Mouse (Mus musculus): ENCODE results near the gene Speer3.
"Not testable (repeated sequence)": the region's sequence is repeated elsewhere in the genome, so short reads cannot be mapped to it uniquely, and the experiment has no call there.

Gene Speer3

DNA sequence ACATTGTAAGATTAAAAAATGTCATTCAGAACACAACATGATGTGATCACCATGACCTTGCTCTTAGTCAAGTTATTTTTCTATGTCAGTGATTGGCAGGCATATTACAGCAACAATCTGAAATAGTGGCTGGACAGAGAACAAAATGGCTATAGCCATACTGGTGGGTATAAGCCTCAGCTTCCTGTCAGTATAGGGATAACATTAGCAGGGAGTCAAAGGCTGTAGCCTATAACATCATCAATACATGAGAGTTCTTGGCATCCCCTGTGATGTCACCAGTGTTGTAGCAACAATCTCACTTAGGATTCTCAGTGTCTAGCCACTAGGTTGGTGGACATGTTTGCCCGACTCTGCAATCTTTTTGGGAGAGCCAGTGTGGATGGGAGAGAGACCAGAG is at the start of gene Speer3:
TSS of gene Speer3 (plus strand) at position 301 of the 400 bp plus-strand sequence.
- ATAC-seq (ENCODE audit: low TSS enrichment), result no peak

GRCm38 (mm10) chr5:13810496-13810895 is 19.1 kb downstream of the Speer3 start:
- ATAC-seq (ENCODE audit: low TSS enrichment), result not testable (repeated sequence)

- no peak for ATAC-seq (ENCODE audit: low TSS enrichment)
These were observed 33.7 kb downstream of the Speer3 start for GRCm38 (mm10) chr5:13825108-13825507.

DNA sequence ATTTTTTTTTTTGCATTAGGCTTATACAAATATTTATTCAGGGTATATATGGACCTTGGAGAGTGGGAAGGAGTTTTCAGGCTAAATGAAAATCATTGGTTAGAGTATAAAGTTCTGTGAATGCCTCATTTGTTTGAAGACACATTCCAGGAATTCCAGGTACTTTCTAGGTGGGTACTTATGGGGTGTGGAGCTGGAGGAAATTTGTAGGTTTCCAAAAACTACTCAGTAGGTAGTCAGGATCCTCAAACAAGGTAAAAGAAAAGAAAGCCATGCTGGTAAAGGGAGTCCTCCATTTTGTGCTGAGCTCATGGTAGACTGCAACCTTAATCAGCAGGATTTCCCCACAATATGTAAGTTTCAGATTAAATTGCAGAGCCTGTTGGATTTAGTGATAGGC is 35.3 kb downstream of the Speer3 start:
- no peak for ATAC-seq (ENCODE audit: low TSS enrichment)

DNA sequence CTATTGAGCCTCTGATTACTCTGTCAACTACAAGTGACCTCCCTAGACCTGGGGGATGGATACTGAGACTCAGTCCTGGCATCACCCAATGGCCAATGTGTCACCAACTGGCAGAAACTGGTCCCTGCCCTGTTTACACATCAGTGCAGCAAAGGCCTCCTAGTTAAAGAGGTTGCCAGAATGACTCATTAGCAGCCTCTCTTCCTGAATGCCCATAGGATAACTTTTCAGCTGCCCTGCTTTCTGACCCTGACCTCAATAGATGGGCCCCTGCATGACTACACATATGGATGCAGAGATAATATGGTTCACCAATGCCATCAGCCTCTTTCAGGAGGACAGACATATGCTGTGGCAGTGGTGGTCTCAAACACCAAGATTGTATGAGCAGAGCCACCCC is 52.9 kb downstream of the Speer3 start:
- ATAC-seq (ENCODE audit: low TSS enrichment), result no peak

Data from frontal cortex, adult (tissue).